Mouse (Mus musculus) forebrain, embryonic 15.5 days (tissue): Measurements from ENCODE around the gene Klra1. TPM values are rescaled to one million over a fixed set of nuclear protein-coding genes. Genes with fewer than 3 reads are reported as not detected.
"Not testable (repeated sequence)": the region's sequence is repeated elsewhere in the genome, so short reads cannot be mapped to it uniquely, and the experiment has no call there.

Experiments used
- ATAC-seq: fragments of 200-750 bp; cut with Nextera tagmentation; replicated peaks from 2 replicates; pipeline ENCODE4 v1.8.0; 2017; ENCODE audit warnings: mild to moderate bottlenecking, moderate TSS enrichment, moderate library complexity
- H3K27ac ChIP-seq: fragments of 300-500 bp; sonication (generic); replicated peaks from 2 replicates; pipeline ENCODE4 v1.5.1; 2015; ENCODE audit warnings: mild to moderate bottlenecking, inconsistent platforms
- H3K27me3 ChIP-seq: fragments of 300-500 bp; sonication (generic); 2 replicates; pipeline ENCODE4 v1.6.1; 2015; ENCODE audit warnings: inconsistent platforms
- H3K36me3 ChIP-seq: fragments of 300-500 bp; sonication (generic); 2 replicates; pipeline ENCODE4 v1.6.1; 2015; ENCODE audit warnings: mild to moderate bottlenecking, inconsistent platforms
- H3K4me1 ChIP-seq: fragments of 300-500 bp; sonication (generic); 2 replicates; pipeline ENCODE4 v1.6.1; 2015; ENCODE audit warnings: inconsistent platforms
- H3K4me2 ChIP-seq: fragments of 300-500 bp; sonication (generic); replicated peaks from 2 replicates; pipeline ENCODE4 v1.6.1; 2015; ENCODE audit warnings: mild to moderate bottlenecking, inconsistent platforms
- H3K4me3 ChIP-seq: fragments of 300-500 bp; sonication (generic); 2 replicates; pipeline ENCODE4 v1.5.1; 2015; ENCODE audit warnings: mild to moderate bottlenecking, inconsistent platforms
- H3K9ac ChIP-seq: fragments of 300-500 bp; sonication (generic); replicated peaks from 2 replicates; pipeline ENCODE4 v1.6.1; 2015; ENCODE audit warnings: mild to moderate bottlenecking, inconsistent platforms
- H3K9me3 ChIP-seq: fragments of 300-500 bp; sonication (generic); 2 replicates; pipeline ENCODE4 v1.6.1; 2016; ENCODE audit warnings: inconsistent platforms
- WGBS: fragments of 180-500 bp; shearing (Covaris S2); methylation state at CpG from one replicate; pipeline ENCODE4 v1.1.7; 2015; ENCODE audit warnings: mixed read lengths; 5-methylcytosine and 5-hydroxymethylcytosine counted together
- polyA plus RNA-seq: library from polyadenylated mRNA; unstranded; fragments of >200 nt; fragmentation: Nextera tagmentation; extraction: Ambion mirVana; gene quantifications from 2 replicates; pipeline ENCODE4 v1.2.1, GENCODE M21; 2015

Klra1 gene
- polyA plus RNA-seq: not detected in 2 replicates

DNA sequence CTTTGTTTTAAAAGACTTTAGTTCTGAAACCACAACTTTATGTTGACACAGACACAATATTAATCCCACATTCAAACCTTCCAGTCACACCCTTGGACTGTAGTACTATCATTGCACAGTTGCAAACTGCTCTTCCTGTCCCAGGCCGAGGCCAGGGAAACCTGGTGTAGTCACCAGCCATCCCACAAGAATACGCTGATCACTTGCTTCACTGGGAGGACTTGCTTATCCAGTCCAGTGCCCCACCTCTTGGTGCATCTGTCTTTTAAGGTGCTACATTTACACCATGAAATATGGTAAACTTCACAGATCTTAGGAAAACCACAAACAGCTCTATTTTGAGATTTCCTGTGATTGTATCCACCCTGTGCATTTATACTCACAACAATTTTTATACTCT, at the start of gene Klra1:
Gene Klra1, minus strand, starts transcription at position 125 of the 400 bp plus-strand sequence.
- Histone ChIP-seq H3K27me3 (no peaks in the 10 kb centered on the region), H3K4me2 (no peak within 1 kb of the TSS)
- 78% methylated on average over 2 of the region's 2 CpGs for WGBS

GRCm38 (mm10) chr6:130429511-130429910, 42.8 kb upstream of the Klra1 start:
- no peak overlapping the region for H3K27ac ChIP-seq
- H3K4me1 ChIP-seq: no peaks in the 10 kb centered on the region
- 84% methylated on average over 4 of the region's 4 CpGs for WGBS
- no peaks in the 10 kb centered on the region for H3K27me3 ChIP-seq
- H3K4me3 ChIP-seq: no peak overlapping the region
- H3K36me3 ChIP-seq: no peaks in the 10 kb centered on the region
- H3K9me3 ChIP-seq: peaks cover 9% of the 10 kb centered on the region
- no peak overlapping the region for H3K4me2 ChIP-seq
- no peak overlapping the region for H3K9ac ChIP-seq
- no peak for ATAC-seq

More for the DNA sequence above, at the start of gene Klra1:
- no peak within 1 kb of the TSS for H3K27ac ChIP-seq
- H3K4me1 ChIP-seq: no peaks in the 10 kb centered on the region
- no peaks in the 10 kb centered on the region for H3K36me3 ChIP-seq
- 0 out of 2 replicates have a peak, but pooled peaks cover 13% of the 10 kb centered on the region for H3K9me3 ChIP-seq
- no peak for ATAC-seq
- no peak within 1 kb of the TSS for H3K9ac ChIP-seq
- H3K4me3 ChIP-seq: no peak within 1 kb of the TSS

- Histone ChIP-seq H3K9me3 (peaks cover 16% of the 10 kb centered on the region), H3K27ac (no peak overlapping the region), H3K27me3 (no peaks in the 10 kb centered on the region), H3K4me2 (no peak overlapping the region), H3K4me3 (no peak overlapping the region), H3K36me3 (no peaks in the 10 kb centered on the region), H3K4me1 (no peaks in the 10 kb centered on the region), H3K9ac (no peak overlapping the region)
- no peak for ATAC-seq
- WGBS: 92% methylated on average over 2 of the region's 2 CpGs
These were observed 32.5 kb upstream of the Klra1 start for GRCm38 (mm10) chr6:130419158-130419557.

- H3K36me3 ChIP-seq: no peaks in the 10 kb centered on the region
- no peak overlapping the region for H3K4me3 ChIP-seq
- no peaks in the 10 kb centered on the region for H3K4me1 ChIP-seq
- H3K4me2 ChIP-seq: no peak overlapping the region
- H3K27ac ChIP-seq: no peak overlapping the region
- 72% methylated on average over 1 of the region's 1 CpGs for WGBS
- no peaks in the 10 kb centered on the region for H3K27me3 ChIP-seq
- H3K9ac ChIP-seq: no peak overlapping the region
- no peak for ATAC-seq
- peaks cover 27% of the 10 kb centered on the region; the same call in 1 of the 2 replicates for H3K9me3 ChIP-seq
These were observed 18.2 kb upstream of the Klra1 start for GRCm38 (mm10) chr6:130404882-130405281.

- Histone ChIP-seq H3K4me2 (no peak overlapping the region), H3K27me3 (no peaks in the 10 kb centered on the region)
- 71% methylated on average over 1 of the region's 1 CpGs for WGBS
These were observed 871 bp downstream of the Klra1 start for GRCm38 (mm10) chr6:130385803-130386202.

DNA sequence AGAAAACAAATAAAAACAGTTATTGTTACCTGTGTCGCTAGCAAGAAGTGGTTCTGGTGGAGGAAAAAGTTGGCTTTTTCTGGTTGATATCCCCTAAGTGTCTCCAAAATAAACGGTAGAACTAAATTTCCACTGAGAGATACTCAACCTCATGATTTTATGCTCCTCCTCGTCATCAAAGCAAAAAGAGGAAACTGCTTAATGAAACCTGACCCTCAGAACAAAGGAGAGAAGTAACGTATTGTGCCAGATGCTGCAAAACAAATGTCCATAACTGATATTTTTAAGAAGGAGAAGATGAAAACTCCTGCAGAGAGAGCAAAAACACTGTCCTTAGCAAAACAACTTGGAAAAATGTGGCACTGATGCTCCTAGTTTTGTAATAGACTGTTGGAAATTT, 4.3 kb downstream of the Klra1 start:
- Histone ChIP-seq H3K27ac (no peak overlapping the region), H3K9ac (no peak overlapping the region), H3K27me3 (no peaks in the 10 kb centered on the region), H3K9me3 (0 out of 2 replicates have a peak, but pooled peaks cover 7% of the 10 kb centered on the region), H3K36me3 (no peaks in the 10 kb centered on the region), H3K4me2 (no peak overlapping the region), H3K4me1 (no peaks in the 10 kb centered on the region), H3K4me3 (no peak overlapping the region)
- no peak for ATAC-seq
- 77% methylated on average over 4 of the region's 4 CpGs for WGBS

More at GRCm38 (mm10) chr6:130385803-130386202, 871 bp downstream of the Klra1 start:
- ATAC-seq: no peak
- Histone ChIP-seq H3K36me3 (no peaks in the 10 kb centered on the region), H3K4me1 (no peaks in the 10 kb centered on the region), H3K9me3 (0 out of 2 replicates have a peak, but pooled peaks cover 13% of the 10 kb centered on the region), H3K27ac (no peak overlapping the region), H3K9ac (no peak overlapping the region), H3K4me3 (no peak overlapping the region)

- not testable (repeated sequence) for ATAC-seq
These were observed 41.3 kb downstream of the Klra1 start for GRCm38 (mm10) chr6:130345381-130345780.

GRCm38 (mm10) chr6:130341973-130342372, 44.7 kb downstream of the Klra1 start:
- H3K36me3 ChIP-seq, H3K9ac ChIP-seq, H3K27ac ChIP-seq, ATAC-seq, H3K27me3 ChIP-seq, H3K9me3 ChIP-seq, H3K4me2 ChIP-seq, H3K4me1 ChIP-seq, H3K4me3 ChIP-seq: not testable (repeated sequence)
- 87% methylated on average over 2 of the region's 2 CpGs for whole genome bisulfite sequencing

More at GRCm38 (mm10) chr6:130345381-130345780, 41.3 kb downstream of the Klra1 start:
- H3K4me2 ChIP-seq, H3K27me3 ChIP-seq, H3K4me1 ChIP-seq, H3K9me3 ChIP-seq, H3K9ac ChIP-seq, H3K4me3 ChIP-seq, H3K27ac ChIP-seq, H3K36me3 ChIP-seq: not testable (repeated sequence)
- 34% methylated on average over 1 of the region's 1 CpGs for WGBS

DNA sequence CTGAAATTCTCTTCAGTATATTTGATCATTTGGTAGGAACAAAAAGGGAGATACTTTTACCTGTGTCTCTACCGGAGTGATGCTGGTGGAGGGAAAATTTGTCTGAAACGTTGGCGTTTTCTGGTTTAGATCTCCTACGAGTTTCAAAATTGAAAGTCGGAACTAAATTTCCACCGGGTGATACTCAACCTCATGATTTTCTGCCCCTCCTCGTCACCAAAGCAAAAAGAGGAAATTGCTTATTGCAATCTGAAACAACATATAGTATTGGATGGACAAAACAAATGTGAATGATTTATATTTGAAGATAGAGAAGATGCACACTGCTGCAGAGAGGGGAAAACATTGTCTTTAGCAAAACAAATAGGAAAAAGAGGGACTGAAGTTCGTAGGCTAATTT, 49.3 kb downstream of the Klra1 start, which contains the start of gene Klra3:
Gene Klra3, minus strand, starts transcription at position 164 of the 400 bp plus-strand sequence.
- ATAC-seq: no peak
- H3K4me1 ChIP-seq: no peaks in the 10 kb centered on the region
- H3K36me3 ChIP-seq: no peaks in the 10 kb centered on the region
- no peaks in the 10 kb centered on the region for H3K27me3 ChIP-seq
- 84% methylated on average over 8 of the region's 8 CpGs for WGBS
- H3K4me3 ChIP-seq: no peak within 1 kb of the TSS
- H3K27ac ChIP-seq: no peak within 1 kb of the TSS
- H3K9me3 ChIP-seq: peaks cover 8% of the 10 kb centered on the region; the same call in 1 of the 2 replicates
- H3K4me2 ChIP-seq: no peak within 1 kb of the TSS
- no peak within 1 kb of the TSS for H3K9ac ChIP-seq

Other genes starting within 250 kb of the Klra1 start
- gene Klra9, start 193.8 kb downstream of the Klra1 start, polyA plus RNA-seq: not detected in 2 replicates
- gene Klra7, start 153.6 kb downstream of the Klra1 start, polyA plus RNA-seq: not detected in 2 replicates
- gene Klra10, start 104.9 kb downstream of the Klra1 start, polyA plus RNA-seq: not detected in 2 replicates
- not detected in 2 replicates for gene Klra3, start 49.3 kb downstream of the Klra1 start, polyA plus RNA-seq